Mouse (Mus musculus) midbrain, embryonic 14.5 days (tissue): ENCODE data around the gene Tjp2. TPM values are rescaled to one million over a fixed set of nuclear protein-coding genes. Genes with fewer than 3 reads are reported as not detected.

ENCODE experiments used
- ATAC-seq: fragments of 200-750 bp; cut with Nextera tagmentation; 2 replicates; pipeline ENCODE4 v1.8.0; 2017; ENCODE audit warnings: moderate number of reproducible peaks, moderate library complexity; ENCODE audit not compliant: low FRiP score, low TSS enrichment
- DNase-seq: peaks from one replicate; pipeline ENCODE4 v3.0.0-alpha.2; 2015
- H3K27ac ChIP-seq: fragments of 300-500 bp; sonication (generic); replicated peaks from 2 replicates; pipeline ENCODE4 v1.5.1; 2014; ENCODE audit warnings: mild to moderate bottlenecking, low read depth, low read length, moderate library complexity
- H3K27me3 ChIP-seq: fragments of 300-500 bp; sonication (generic); 2 replicates; pipeline ENCODE4 v1.6.1; 2014; ENCODE audit warnings: low read length, control low read depth, mixed read lengths; ENCODE audit not compliant: control insufficient read depth, insufficient read depth
- H3K36me3 ChIP-seq: fragments of 300-500 bp; sonication (generic); 2 replicates; pipeline ENCODE4 v1.6.1; 2014; ENCODE audit warnings: low read length, control low read depth; ENCODE audit not compliant: control insufficient read depth, insufficient read depth
- H3K4me1 ChIP-seq: fragments of 300-500 bp; sonication (generic); 2 replicates; pipeline ENCODE4 v1.6.1; 2014; ENCODE audit warnings: mild to moderate bottlenecking, antibody characterized with exemption, low read length, control low read depth; ENCODE audit not compliant: control insufficient read depth, insufficient read depth
- H3K4me2 ChIP-seq: fragments of 300-500 bp; sonication (generic); 2 replicates; pipeline ENCODE4 v1.6.1; 2014; ENCODE audit warnings: mild to moderate bottlenecking, low read length, moderate library complexity
- H3K4me3 ChIP-seq: fragments of 300-500 bp; sonication (generic); replicated peaks from 2 replicates; pipeline ENCODE4 v1.5.1; 2014; ENCODE audit warnings: low read depth, low read length
- H3K9ac ChIP-seq: fragments of 300-500 bp; sonication (generic); replicated peaks from 2 replicates; pipeline ENCODE4 v1.6.1; 2014; ENCODE audit warnings: mild to moderate bottlenecking, low read length, moderate library complexity
- H3K9me3 ChIP-seq: fragments of 300-500 bp; sonication (generic); 2 replicates; pipeline ENCODE4 v1.6.1; 2016; ENCODE audit warnings: low read length, control low read depth, mixed read lengths; ENCODE audit not compliant: control insufficient read depth
- WGBS: fragments of 180-500 bp; shearing (Covaris S2); extraction: QIAGEN DNeasy Blood & Tissue Kit; methylation state at CpG from one replicate; pipeline ENCODE4 v1.1.7; 2014; 5-methylcytosine and 5-hydroxymethylcytosine counted together
- polyA plus RNA-seq: library from polyadenylated mRNA; unstranded; fragments of >200 nt; fragmentation: Nextera tagmentation; extraction: Ambion mirVana; gene quantifications from 2 replicates; pipeline ENCODE4 v1.2.1, GENCODE M21; 2014

Tjp2 gene
- polyA plus RNA-seq, 1 experiment from 2014 or later, result 15.5 TPM

DNA sequence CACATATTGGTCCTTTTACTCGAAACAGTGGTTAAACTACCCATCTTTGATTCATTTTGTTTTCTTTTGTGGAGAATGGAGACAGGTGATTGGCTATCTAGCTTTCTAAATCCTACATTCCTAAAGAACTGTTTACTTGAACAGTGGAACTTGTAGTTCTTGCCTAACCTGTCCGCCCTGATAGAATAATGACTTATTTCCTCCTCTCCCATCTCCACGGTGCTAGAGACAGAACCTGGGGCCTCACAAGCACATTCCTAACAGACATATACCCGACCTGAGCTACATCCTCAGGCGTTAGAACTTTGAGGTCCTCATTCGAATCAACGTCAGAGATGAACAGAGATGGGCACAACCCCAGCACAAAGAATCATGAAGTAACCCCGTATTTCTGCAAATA, 44.4 kb downstream of the Tjp2 start:
- H3K27me3 ChIP-seq, result no peaks in the 10 kb centered on the region
- DNase-seq (no peak), ATAC-seq (no peak)
- no peak overlapping the region for H3K4me2 ChIP-seq
- H3K4me3 ChIP-seq, result no peak overlapping the region
- WGBS, result 82% methylated on average over 8 of the region's 8 CpGs
- H3K9me3 ChIP-seq, result no peaks in the 10 kb centered on the region
- no peak overlapping the region for H3K27ac ChIP-seq
- H3K36me3 ChIP-seq, result no peaks in the 10 kb centered on the region
- H3K4me1 ChIP-seq, result no peaks in the 10 kb centered on the region
- H3K9ac ChIP-seq, result no peak overlapping the region

DNA sequence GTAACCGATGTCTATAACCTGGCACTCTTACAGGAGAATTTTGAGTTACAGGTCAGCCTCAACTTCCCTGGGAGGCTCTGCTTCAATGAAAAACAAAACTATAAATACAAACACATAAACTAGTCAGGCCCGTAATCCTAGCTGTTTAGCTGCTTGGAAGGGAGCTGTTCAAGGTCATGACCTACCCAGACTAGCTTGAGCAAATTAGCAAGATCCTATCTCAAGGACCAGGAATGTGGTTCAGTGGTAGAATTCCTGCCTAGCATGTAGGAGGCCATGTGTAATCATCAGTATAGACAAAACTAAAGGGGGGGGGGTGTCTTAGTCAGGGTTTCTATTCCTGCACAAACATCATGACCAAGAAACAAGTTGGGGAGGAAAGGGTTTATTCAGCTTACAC, 46.7 kb downstream of the Tjp2 start:
- WGBS, result 89% methylated on average over 2 of the region's 2 CpGs

DNA sequence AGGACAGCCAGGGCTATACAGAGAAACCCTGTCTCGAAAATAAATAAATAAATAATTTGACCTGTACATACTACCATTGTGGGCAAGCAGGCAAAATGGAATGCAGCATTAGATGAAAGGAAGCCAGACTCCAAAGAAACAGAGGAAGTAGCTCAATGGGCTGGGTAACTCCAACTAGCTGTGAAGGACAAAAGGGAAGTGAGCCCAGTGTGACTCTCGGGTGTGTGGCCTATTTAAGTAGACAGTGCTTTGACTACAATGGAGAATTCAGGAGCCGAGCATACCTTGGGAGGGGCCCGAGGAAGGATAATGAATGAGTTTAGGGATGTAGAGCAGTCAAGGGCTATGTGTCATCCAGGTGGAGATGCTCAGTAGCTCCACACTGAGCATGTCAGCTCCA, 48.1 kb downstream of the Tjp2 start:
- Histone ChIP-seq H3K9me3 (no peaks in the 10 kb centered on the region), H3K27me3 (no peaks in the 10 kb centered on the region), H3K4me1 (0 out of 2 replicates have a peak, but pooled peaks cover 4% of the 10 kb centered on the region), H3K36me3 (no peaks in the 10 kb centered on the region), H3K27ac (no peak overlapping the region), H3K4me2 (no peak overlapping the region), H3K9ac (no peak overlapping the region), H3K4me3 (no peak overlapping the region)
- DNase-seq, result no peak
- ATAC-seq, result no peak
- WGBS, result 86% methylated on average over 4 of the region's 4 CpGs

More for the DNA sequence above, 46.7 kb downstream of the Tjp2 start:
- DNase-seq (no peak), ATAC-seq (no peak)
- Histone ChIP-seq H3K4me3 (no peak overlapping the region), H3K4me2 (no peak overlapping the region), H3K27me3 (no peaks in the 10 kb centered on the region), H3K4me1 (0 out of 2 replicates have a peak, but pooled peaks cover 2% of the 10 kb centered on the region), H3K36me3 (no peaks in the 10 kb centered on the region), H3K9ac (no peak overlapping the region), H3K9me3 (no peaks in the 10 kb centered on the region), H3K27ac (no peak overlapping the region)

DNA sequence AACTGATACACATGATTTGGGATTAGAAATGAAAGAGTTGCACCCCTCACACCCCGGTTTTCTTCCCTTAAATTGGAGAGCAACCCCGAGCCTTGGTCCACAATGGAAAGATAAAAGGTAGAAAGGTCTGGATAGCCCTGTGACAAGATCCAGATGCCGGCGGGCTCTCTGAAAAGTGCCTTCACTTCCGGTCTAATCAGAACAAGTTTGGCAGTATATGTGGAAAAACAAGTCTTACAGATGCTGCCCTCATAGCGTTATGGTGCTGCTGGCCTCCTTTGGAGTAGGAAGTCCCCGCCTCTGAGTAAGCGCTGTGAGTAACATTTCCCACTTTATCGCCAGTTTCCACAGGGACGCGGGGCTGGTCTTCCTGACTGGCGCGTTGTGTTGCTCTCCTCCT, 49.9 kb downstream of the Tjp2 start:
- Histone ChIP-seq H3K4me2 (peak overlapping the region; percentile 74), H3K27ac (no peak overlapping the region), H3K27me3 (no peaks in the 10 kb centered on the region), H3K9ac (peak overlapping the region; percentile 75; the same call in 1 of the 2 replicates), H3K9me3 (no peaks in the 10 kb centered on the region), H3K4me1 (0 out of 2 replicates have a peak, but pooled peaks cover 4% of the 10 kb centered on the region), H3K36me3 (no peaks in the 10 kb centered on the region), H3K4me3 (peak overlapping the region; percentile 75)
- 6% methylated on average over 13 of the region's 13 CpGs for WGBS
- DNase-seq (peak; percentile 53), ATAC-seq (no peak)

- WGBS, result under 1% methylated on average over 103 of the region's 103 CpGs
- H3K4me2 ChIP-seq, result peak overlapping the region; percentile 74
- H3K9me3 ChIP-seq, result no peaks in the 10 kb centered on the region
- peak overlapping the region; percentile 75 for H3K9ac ChIP-seq
- no peaks in the 10 kb centered on the region for H3K36me3 ChIP-seq
- H3K4me1 ChIP-seq, result 0 out of 2 replicates have a peak, but pooled peaks cover 4% of the 10 kb centered on the region
- peak overlapping the region; percentile 75 for H3K4me3 ChIP-seq
- H3K27me3 ChIP-seq, result no peaks in the 10 kb centered on the region
- DNase-seq (peak; percentile 95), ATAC-seq (peak; percentile 89)
- peak overlapping the region; percentile 79 for H3K27ac ChIP-seq
Measured at GRCm38 (mm10) chr19:24173608-24174523, 51.0 kb downstream of the Tjp2 start.

- no peak for ATAC-seq
- Histone ChIP-seq H3K9ac (peak overlapping the region; percentile 75), H3K4me3 (peak overlapping the region; percentile 75), H3K27me3 (no peaks in the 10 kb centered on the region), H3K4me2 (peak overlapping the region; percentile 74), H3K4me1 (0 out of 2 replicates have a peak, but pooled peaks cover 4% of the 10 kb centered on the region), H3K9me3 (no peaks in the 10 kb centered on the region), H3K36me3 (no peaks in the 10 kb centered on the region), H3K27ac (no peak overlapping the region)
- WGBS, result 16% methylated on average over 6 of the region's 6 CpGs
- DNase-seq, result no peak
Measured at GRCm38 (mm10) chr19:24173020-24173419, 51.8 kb downstream of the Tjp2 start.

GRCm38 (mm10) chr19:24168531-24168930, 56.3 kb downstream of the Tjp2 start:
- no peaks in the 10 kb centered on the region for H3K9me3 ChIP-seq
- H3K9ac ChIP-seq, result no peak overlapping the region
- no peaks in the 10 kb centered on the region for H3K36me3 ChIP-seq
- ATAC-seq (no peak), DNase-seq (no peak)
- H3K27ac ChIP-seq, result no peak overlapping the region
- no peaks in the 10 kb centered on the region for H3K27me3 ChIP-seq
- H3K4me2 ChIP-seq, result no peak overlapping the region
- H3K4me3 ChIP-seq, result no peak overlapping the region
- H3K4me1 ChIP-seq, result peaks cover 17% of the 10 kb centered on the region
- WGBS, result 60% methylated on average over 10 of the region's 10 CpGs

GRCm38 (mm10) chr19:24166516-24167091, 58.2 kb downstream of the Tjp2 start:
- Histone ChIP-seq H3K9ac (no peak overlapping the region), H3K9me3 (no peaks in the 10 kb centered on the region), H3K4me2 (peak overlapping the region; percentile 30), H3K27ac (no peak overlapping the region), H3K27me3 (no peaks in the 10 kb centered on the region), H3K4me3 (no peak overlapping the region), H3K36me3 (no peaks in the 10 kb centered on the region), H3K4me1 (peaks cover 13% of the 10 kb centered on the region)
- 12% methylated on average over 17 of the region's 17 CpGs for WGBS
- DNase-seq (no peak), ATAC-seq (no peak)
